ENCODE assay signal across 10 mouse cellular contexts in the genomic region with DNA sequence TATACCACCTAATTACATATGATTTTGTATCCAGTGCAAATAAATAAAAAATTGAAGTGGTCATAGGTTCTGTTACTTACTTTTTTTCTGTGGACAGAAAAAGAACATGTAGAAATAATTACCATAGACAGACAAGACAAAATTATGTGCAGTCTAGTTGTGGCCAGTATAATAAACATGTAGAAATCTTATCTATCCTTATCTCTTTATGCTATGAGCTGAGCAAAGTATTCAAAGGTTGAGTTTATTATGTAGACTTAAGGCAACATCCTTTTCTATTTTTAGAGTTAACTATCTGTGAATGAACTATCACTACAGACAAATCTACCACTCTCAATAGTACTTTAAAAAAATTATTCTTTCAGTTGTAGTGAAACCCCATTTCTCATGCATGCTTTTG. TPM values are rescaled to one million over a fixed set of nuclear protein-coding genes. Genes with fewer than 3 reads are reported as not detected.
ATAC-seq and TF ChIP-seq lines count a peak whose summit lies in the region.
"Had no signal": no experiment of that assay in that cellular context is flagged by ENCODE, and none has a peak within 500 bp of the region (broad histone marks: within the 10 kb centered on the region; RNA-seq: fewer than 3 reads in every experiment).

No protein-coding gene starts in this region.

- no peaks in the 10 kb centered on the region for H3K27me3 ChIP-seq in intestine, embryonic 15.5 days (replicated peaks)
- H3K27me3 ChIP-seq in intestine, postnatal 0 days (replicated peaks; ENCODE audit: control insufficient read depth, insufficient read depth, low read length) = no peaks in the 10 kb centered on the region
- H3K27me3 ChIP-seq in intestine, embryonic 16.5 days (replicated peaks; ENCODE audit: control insufficient read depth, insufficient read depth, low read length) = no peaks in the 10 kb centered on the region
- H3K27me3 ChIP-seq in heart, embryonic 11.5 days (ENCODE audit: control insufficient read depth, insufficient read depth, low read length) = no peaks in the 10 kb centered on the region
- H3K27me3 ChIP-seq: Patski had no signal

- H3K4me3 ChIP-seq in intestine, embryonic 15.5 days (replicated peaks) = no peak overlapping the region
- no peak overlapping the region for H3K4me3 ChIP-seq in intestine, postnatal 0 days (ENCODE audit: low read depth, low read length)
- no peak overlapping the region for H3K4me3 ChIP-seq in intestine, embryonic 16.5 days (ENCODE audit: low read length)
- H3K4me3 ChIP-seq in heart, embryonic 11.5 days (ENCODE audit: low read depth, low read length) = no peak overlapping the region

- no peak for TF ChIP-seq CTCF in intestine, postnatal 0 days (IDR thresholded peaks at IDR 0.05; ENCODE audit: low read depth)

- H3K4me2 ChIP-seq in intestine, embryonic 15.5 days (replicated peaks) = no peak overlapping the region
- H3K4me2 ChIP-seq in intestine, postnatal 0 days (replicated peaks; ENCODE audit: low read depth) = no peak overlapping the region
- H3K4me2 ChIP-seq in intestine, embryonic 16.5 days (ENCODE audit: low read depth, low read length) = no peak overlapping the region
- H3K4me2 ChIP-seq in heart, embryonic 11.5 days = no peak overlapping the region

- peak; percentile 59; the same call in 1 of the 2 replicates for ATAC-seq in intestine, embryonic 15.5 days
- ATAC-seq in intestine, postnatal 0 days = no peak
- peak; percentile 79 for ATAC-seq in intestine, embryonic 16.5 days
- no peak for ATAC-seq in heart, embryonic 11.5 days (replicated peaks; ENCODE audit: insufficient number of reproducible peaks, low FRiP score, low TSS enrichment)
- ATAC-seq: activated CD4-positive, CD25-positive, alpha-beta regulatory T cell, adult 4 months; CD4-positive, CD25-positive, alpha-beta regulatory T cell, adult 4 months; Patski had no signal

- no peak overlapping the region for H3K27ac ChIP-seq in intestine, embryonic 15.5 days
- H3K27ac ChIP-seq in intestine, postnatal 0 days (ENCODE audit: low read depth, low read length) = no peak overlapping the region
- H3K27ac ChIP-seq in intestine, embryonic 16.5 days (ENCODE audit: low read length) = no peak overlapping the region
- no peak overlapping the region for H3K27ac ChIP-seq in heart, embryonic 11.5 days (ENCODE audit: low read depth, low read length)

- H3K9ac ChIP-seq in intestine, embryonic 15.5 days = no peak overlapping the region
- H3K9ac ChIP-seq in intestine, postnatal 0 days (ENCODE audit: low read depth, low read length) = no peak overlapping the region
- no peak overlapping the region for H3K9ac ChIP-seq in intestine, embryonic 16.5 days (ENCODE audit: low read depth, low read length)
- no peak overlapping the region for H3K9ac ChIP-seq in heart, embryonic 11.5 days (ENCODE audit: low read depth, low read length)

- no peaks in the 10 kb centered on the region for H3K36me3 ChIP-seq in intestine, embryonic 15.5 days
- H3K36me3 ChIP-seq in intestine, postnatal 0 days (ENCODE audit: control insufficient read depth, insufficient read depth) = no peaks in the 10 kb centered on the region
- no peaks in the 10 kb centered on the region for H3K36me3 ChIP-seq in intestine, embryonic 16.5 days (ENCODE audit: control insufficient read depth, insufficient read depth, low read length)
- H3K36me3 ChIP-seq in heart, embryonic 11.5 days (ENCODE audit: control insufficient read depth, insufficient read depth, low read length) = no peaks in the 10 kb centered on the region
- H3K36me3 ChIP-seq: G1E had no signal

- no peaks in the 10 kb centered on the region for H3K9me3 ChIP-seq in intestine, embryonic 15.5 days
- no peaks in the 10 kb centered on the region for H3K9me3 ChIP-seq in intestine, postnatal 0 days (ENCODE audit: control insufficient read depth)
- H3K9me3 ChIP-seq in intestine, embryonic 16.5 days (ENCODE audit: control insufficient read depth, low read length) = no peaks in the 10 kb centered on the region
- H3K9me3 ChIP-seq in heart, embryonic 11.5 days (replicated peaks; ENCODE audit: control insufficient read depth, low read length) = no peaks in the 10 kb centered on the region

- H3K4me1 ChIP-seq in intestine, embryonic 15.5 days (replicated peaks) = peaks cover 4% of the 10 kb centered on the region; the same call in 1 of the 2 replicates
- no peaks in the 10 kb centered on the region for H3K4me1 ChIP-seq in intestine, postnatal 0 days (replicated peaks; ENCODE audit: control insufficient read depth, insufficient read depth, low read length)
- H3K4me1 ChIP-seq in intestine, embryonic 16.5 days (ENCODE audit: control insufficient read depth, insufficient read depth, low read length) = peaks cover 4% of the 10 kb centered on the region; the same call in 1 of the 2 replicates
- no peaks in the 10 kb centered on the region for H3K4me1 ChIP-seq in heart, embryonic 11.5 days (ENCODE audit: control insufficient read depth, insufficient read depth, low read length)

RNA-seq across cellular contexts. Expression of a gene that starts 1.0 kb away (rescaled TPM):
- polyA plus RNA-seq in intestine, embryonic 15.5 days (2015; fragmentation: Nextera tagmentation; extraction: Ambion mirVana) = 0.25 and 0.40 TPM in 2 replicates
- polyA plus RNA-seq in intestine, postnatal 0 days (2015; fragmentation: Nextera tagmentation; extraction: Ambion mirVana) = 0.16 and 0.37 TPM in 2 replicates
- polyA plus RNA-seq in intestine, embryonic 16.5 days (2015; fragmentation: Nextera tagmentation; extraction: Ambion mirVana) = 0.29 and 1.3 TPM in 2 replicates
- not detected in 2 replicates for polyA plus RNA-seq in heart, embryonic 11.5 days (2014; fragmentation: Nextera tagmentation; extraction: Ambion mirVana)
- polyA plus RNA-seq: activated CD4-positive, CD25-positive, alpha-beta regulatory T cell, adult 4 months; adrenal gland, adult 2 months; C2C12; CD4-positive, CD25-positive, alpha-beta regulatory T cell, adult 4 months; G1E; Patski had no signal

Comparison
In these comparisons a context has a peak if more than half of its experiments do, and no peak if none do; other contexts are left out.
1. ATAC-seq: peak in intestine, embryonic 15.5 days (single experiment) and intestine, embryonic 16.5 days (single experiment); none in intestine, postnatal 0 days (single experiment) and heart, embryonic 11.5 days (single experiment).